In genomic region chr2:109677221-109678089, GRCm38 (mm10) we compare ENCODE assay signal across 8 mouse cellular contexts. TPM values are rescaled to one million over a fixed set of nuclear protein-coding genes. Genes with fewer than 3 reads are reported as not detected.
DNase-seq lines count a peak whose midpoint lies in the region; ATAC-seq and TF ChIP-seq lines count a peak whose summit lies in the region.

No protein-coding gene starts in this region.

- peaks cover 79% of the 10 kb centered on the region for H3K27me3 ChIP-seq in kidney, embryonic 16.5 days (ENCODE audit: insufficient read depth, low read length)
- H3K27me3 ChIP-seq in forebrain, embryonic 13.5 days = peaks cover 67% of the 10 kb centered on the region
- H3K27me3 ChIP-seq in neural tube, embryonic 11.5 days (ENCODE audit: control insufficient read depth, insufficient read depth, low read length) = peaks cover 45% of the 10 kb centered on the region

- TF ChIP-seq POLR2A in brain, embryonic 14.5 days (IDR thresholded peaks at IDR 0.05; ENCODE audit: borderline replicate concordance, extremely low read depth, insufficient read depth, insufficient read length, poor library complexity, severe bottlenecking) = no peak

- peaks cover 25% of the 10 kb centered on the region for H3K4me1 ChIP-seq in kidney, embryonic 16.5 days (ENCODE audit: insufficient read depth, low read length)
- peaks cover 41% of the 10 kb centered on the region for H3K4me1 ChIP-seq in forebrain, embryonic 13.5 days
- peaks cover 6% of the 10 kb centered on the region for H3K4me1 ChIP-seq in neural tube, embryonic 11.5 days (ENCODE audit: control insufficient read depth, insufficient read depth, low read length)

- no peaks in the 10 kb centered on the region for H3K9me3 ChIP-seq in kidney, embryonic 16.5 days (ENCODE audit: low read length)
- H3K9me3 ChIP-seq in forebrain, embryonic 13.5 days (replicated peaks) = no peaks in the 10 kb centered on the region
- no peaks in the 10 kb centered on the region for H3K9me3 ChIP-seq in neural tube, embryonic 11.5 days (ENCODE audit: control insufficient read depth, low read length)

- no peak for DNase-seq in kidney, postnatal 36 days
- peak; percentile 76 for DNase-seq in brain, embryonic 14.5 days (ENCODE audit: low read depth)
- peak; percentile 49 to 62 for DNase-seq in layer of hippocampus, postnatal 36 days
- DNase-seq in neural tube, embryonic 11.5 days (ENCODE audit: low spot score) = peak; percentile 78
- DNase-seq in urinary bladder, postnatal 14 days (ENCODE audit: low spot score) = no peak
- DNase-seq in thymus, adult 18-20 months = no peak

- ATAC-seq in kidney, embryonic 16.5 days (ENCODE audit: low FRiP score, low TSS enrichment) = peak; percentile 52; the same call in 1 of the 2 replicates
- ATAC-seq in forebrain, embryonic 13.5 days = peak; percentile 57
- peak; percentile 76 for ATAC-seq in neural tube, embryonic 11.5 days (ENCODE audit: insufficient read depth, low FRiP score, low TSS enrichment)

- H3K27ac ChIP-seq in kidney, embryonic 16.5 days (ENCODE audit: low read length) = no peak overlapping the region
- H3K27ac ChIP-seq in forebrain, embryonic 13.5 days = peak overlapping the region; percentile 85
- peak overlapping the region; percentile 89 for H3K27ac ChIP-seq in neural tube, embryonic 11.5 days (ENCODE audit: low read depth, low read length)

- no peak overlapping the region for H3K9ac ChIP-seq in kidney, embryonic 16.5 days (replicated peaks; ENCODE audit: low read length)
- H3K9ac ChIP-seq in forebrain, embryonic 13.5 days = peak overlapping the region; percentile 74
- H3K9ac ChIP-seq in neural tube, embryonic 11.5 days (ENCODE audit: low read length) = peak overlapping the region; percentile 82

- H3K4me3 ChIP-seq in kidney, embryonic 16.5 days (ENCODE audit: low read length) = peak overlapping the region; percentile 43
- H3K4me3 ChIP-seq in forebrain, embryonic 13.5 days = peak overlapping the region; percentile 59
- peak overlapping the region; percentile 55 for H3K4me3 ChIP-seq in neural tube, embryonic 11.5 days (ENCODE audit: low read depth, low read length)

- no peaks in the 10 kb centered on the region for H3K36me3 ChIP-seq in kidney, embryonic 16.5 days (ENCODE audit: insufficient read depth, low read length)
- no peaks in the 10 kb centered on the region for H3K36me3 ChIP-seq in forebrain, embryonic 13.5 days (ENCODE audit: poor library complexity, severe bottlenecking)
- H3K36me3 ChIP-seq in neural tube, embryonic 11.5 days (ENCODE audit: control insufficient read depth, insufficient read depth, low read length) = no peaks in the 10 kb centered on the region

- H3K4me2 ChIP-seq in kidney, embryonic 16.5 days (replicated peaks; ENCODE audit: low read depth, low read length) = peak overlapping the region; percentile 63
- H3K4me2 ChIP-seq in forebrain, embryonic 13.5 days = peak overlapping the region; percentile 96
- H3K4me2 ChIP-seq in neural tube, embryonic 11.5 days (ENCODE audit: low read depth) = peak overlapping the region; percentile 86

- no peak for TF ChIP-seq CTCF in brain, embryonic 14.5 days (IDR thresholded peaks at IDR 0.05; ENCODE audit: borderline replicate concordance, extremely low read depth, insufficient read depth, insufficient read length)

- under 1% methylated on average over 47 of the region's 50 CpGs for WGBS in kidney, embryonic 16.5 days
- WGBS in forebrain, embryonic 13.5 days = under 1% methylated on average over 50 of the region's 50 CpGs
- WGBS in neural tube, embryonic 11.5 days = under 1% methylated on average over 50 of the region's 50 CpGs

RNA-seq across cellular contexts. Expression of gene Bdnf, which starts 3.0 kb away (rescaled TPM):
- polyA plus RNA-seq in kidney, embryonic 16.5 days (2015; fragmentation: Nextera tagmentation; extraction: Ambion mirVana) = 0.69 and 1.2 TPM in 2 replicates
- 1.7 and 2.3 TPM in 2 replicates for polyA plus RNA-seq in brain, embryonic 14.5 days (2012; rRNA removed)
- 0.74 and 1.2 TPM in 2 replicates for polyA plus RNA-seq in forebrain, embryonic 13.5 days (2015; fragmentation: Nextera tagmentation; extraction: Ambion mirVana)
- 10 to 100 TPM; 30.8 to 34.2 TPM for total RNA-seq in layer of hippocampus, postnatal 36 days (2021)
- 2.7 and 2.9 TPM in 2 replicates for polyA plus RNA-seq in neural tube, embryonic 11.5 days (2014; fragmentation: Nextera tagmentation; extraction: Ambion mirVana)

Comparison
In these comparisons a context has a peak if more than half of its experiments do, and no peak if none do; other contexts are left out.
1. DNase-seq: peak in brain, embryonic 14.5 days (single experiment), layer of hippocampus, postnatal 36 days (2 of 2) and neural tube, embryonic 11.5 days (single experiment); none in kidney, postnatal 36 days (0 of 2), urinary bladder, postnatal 14 days (single experiment) and thymus, adult 18-20 months (0 of 2).
2. Peak in every context shown above with its lines, with median percentiles within 50 percentile points of each other: ATAC-seq, H3K4me2 ChIP-seq and H3K4me3 ChIP-seq.